Comparison of ENCODE assay signal across 8 mouse cellular contexts in the genomic region with DNA sequence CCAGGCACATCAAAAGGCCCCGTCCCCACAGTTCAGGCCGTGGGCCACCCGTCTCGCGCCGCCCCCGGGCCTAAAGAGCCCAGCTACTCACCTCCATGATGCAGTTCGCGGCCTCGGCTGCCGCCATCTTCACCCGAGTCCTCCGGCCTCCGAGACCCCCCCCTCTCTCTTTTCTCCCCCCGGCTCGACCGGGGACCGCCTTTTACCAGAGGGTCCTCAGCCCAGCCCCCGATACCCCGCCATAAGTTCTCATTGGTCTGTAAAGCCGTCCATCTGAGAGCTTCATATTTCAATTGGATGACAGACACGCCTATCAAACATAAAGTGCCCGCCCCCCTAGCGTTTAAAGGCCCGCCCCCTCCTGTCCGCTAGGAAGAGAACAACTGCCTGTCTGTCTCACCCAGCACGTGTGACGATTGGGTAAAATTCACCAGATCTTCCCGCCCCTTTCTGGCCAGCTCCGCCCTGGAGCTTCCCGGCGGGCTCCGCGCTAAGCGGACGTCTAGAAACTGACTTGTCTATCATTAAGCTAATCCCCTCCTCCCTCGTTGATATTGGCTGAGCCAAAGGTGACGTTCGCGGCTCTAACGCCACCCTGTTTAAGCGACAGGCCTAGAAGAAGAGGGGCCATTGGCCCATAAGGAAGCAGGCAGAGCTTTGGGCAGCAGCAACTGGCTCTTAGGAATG. TPM values are rescaled to one million over a fixed set of nuclear protein-coding genes. Genes with fewer than 3 reads are reported as not detected.
DNase-seq lines count a peak whose midpoint lies in the region; ATAC-seq and TF ChIP-seq lines count a peak whose summit lies in the region.

Gene Prmt1, minus strand, starts transcription at position 377 of the 687 bp plus-strand sequence.

- peak; percentile 96 for ATAC-seq in heart, embryonic 15.5 days (replicated peaks; ENCODE audit: insufficient number of reproducible peaks, insufficient read depth, low FRiP score, low read depth)
- ATAC-seq in liver, embryonic 14.5 days (ENCODE audit: insufficient read depth), result peak; percentile 95
- peak; percentile 94 for ATAC-seq in neural tube, embryonic 11.5 days (ENCODE audit: insufficient read depth, low FRiP score, low TSS enrichment)
- ATAC-seq in stomach, postnatal 0 days (ENCODE audit: low FRiP score, low TSS enrichment), result peak; percentile 97

- H3K4me3 ChIP-seq in forebrain, embryonic 10.5 days, result peak within 1 kb of the TSS; percentile 97
- H3K4me3 ChIP-seq in heart, embryonic 15.5 days, result peak within 1 kb of the TSS; percentile 100
- H3K4me3 ChIP-seq in liver, embryonic 14.5 days (ENCODE audit: insufficient read depth in 1 of 2, low read depth in 2 of 2, low read length in 2 of 2), result peak within 1 kb of the TSS; percentile 79 to 82
- peak within 1 kb of the TSS; percentile 93 for H3K4me3 ChIP-seq in neural tube, embryonic 11.5 days (ENCODE audit: low read depth, low read length)
- peak within 1 kb of the TSS; percentile 90 for H3K4me3 ChIP-seq in stomach, postnatal 0 days (ENCODE audit: low read depth, low read length)

- peak; percentile 61 for TF ChIP-seq EP300 in liver, embryonic 14.5 days (IDR thresholded peaks at IDR 0.05; ENCODE audit: low read depth)
- TF ChIP-seq EP300 in stomach, postnatal 0 days (optimal IDR thresholded peaks at IDR 0.05), result peak; percentile 90

- H3K9ac ChIP-seq in heart, embryonic 15.5 days, result peak within 1 kb of the TSS; percentile 100
- peak within 1 kb of the TSS; percentile 86 for H3K9ac ChIP-seq in liver, embryonic 14.5 days (replicated peaks)
- peak within 1 kb of the TSS; percentile 95 for H3K9ac ChIP-seq in neural tube, embryonic 11.5 days (ENCODE audit: low read length)
- peak within 1 kb of the TSS; percentile 93 for H3K9ac ChIP-seq in stomach, postnatal 0 days (ENCODE audit: low read length)

- no peak for TF ChIP-seq CTCF in liver, embryonic 14.5 days (IDR thresholded peaks at IDR 0.05; ENCODE audit: low read depth)
- TF ChIP-seq CTCF in stomach, postnatal 0 days (IDR thresholded peaks at IDR 0.05; ENCODE audit: low read depth), result no peak

- peaks cover 42% of the 10 kb centered on the region for H3K4me1 ChIP-seq in forebrain, embryonic 10.5 days
- H3K4me1 ChIP-seq in heart, embryonic 15.5 days (replicated peaks), result peaks cover 39% of the 10 kb centered on the region
- H3K4me1 ChIP-seq in liver, embryonic 14.5 days (replicated peaks; ENCODE audit: control insufficient read depth in 2 of 2, insufficient read depth in 2 of 2, low read length in 1 of 2), result peaks cover 3 to 17% of the 10 kb centered on the region in 2 experiments; a peak in 3 of 4 replicates
- peaks cover 8% of the 10 kb centered on the region for H3K4me1 ChIP-seq in neural tube, embryonic 11.5 days (ENCODE audit: control insufficient read depth, insufficient read depth, low read length)
- H3K4me1 ChIP-seq in stomach, postnatal 0 days (replicated peaks; ENCODE audit: control insufficient read depth, insufficient read depth), result no peaks in the 10 kb centered on the region

- peak; percentile 98 for DNase-seq in CD8-positive naive resting alpha-beta T cell, adult 2 months (ENCODE audit: low read depth in 2 of 2, low spot score in 2 of 2)
- peak; percentile 96 for DNase-seq in c-Kit-positive CD71-negative TER-119-negative erythroid progenitor cells, embryonic 14.5 days (ENCODE audit: low read depth)
- peak; percentile 98 for DNase-seq in forebrain, embryonic 10.5 days (ENCODE audit: extremely low spot score, low spot score)
- peak; percentile 96 to 99 for DNase-seq in kidney, postnatal 25 days
- DNase-seq in liver, embryonic 14.5 days (ENCODE audit: low read depth in 3 of 3, low spot score in 3 of 3), result peak; percentile 99
- DNase-seq in neural tube, embryonic 11.5 days (ENCODE audit: low spot score), result peak; percentile 98
- peak; percentile 98 for DNase-seq in stomach, postnatal 0 days (ENCODE audit: low spot score)

- peaks cover 71% of the 10 kb centered on the region for H3K36me3 ChIP-seq in forebrain, embryonic 10.5 days (replicated peaks)
- H3K36me3 ChIP-seq in heart, embryonic 15.5 days, result peaks cover 23% of the 10 kb centered on the region
- H3K36me3 ChIP-seq in liver, embryonic 14.5 days (replicated peaks; ENCODE audit: control insufficient read depth, insufficient read depth, low read depth), result peaks cover 10% of the 10 kb centered on the region
- peaks cover 11% of the 10 kb centered on the region for H3K36me3 ChIP-seq in neural tube, embryonic 11.5 days (ENCODE audit: control insufficient read depth, insufficient read depth, low read length)
- H3K36me3 ChIP-seq in stomach, postnatal 0 days (ENCODE audit: control insufficient read depth, insufficient read depth, low read length), result peaks cover 11% of the 10 kb centered on the region

- H3K9me3 ChIP-seq in forebrain, embryonic 10.5 days, result no peaks in the 10 kb centered on the region
- H3K9me3 ChIP-seq in heart, embryonic 15.5 days (replicated peaks), result no peaks in the 10 kb centered on the region
- no peaks in the 10 kb centered on the region for H3K9me3 ChIP-seq in liver, embryonic 14.5 days (ENCODE audit: control insufficient read depth, low read length)
- H3K9me3 ChIP-seq in neural tube, embryonic 11.5 days (ENCODE audit: control insufficient read depth, low read length), result no peaks in the 10 kb centered on the region
- H3K9me3 ChIP-seq in stomach, postnatal 0 days (ENCODE audit: control insufficient read depth, low read length), result no peaks in the 10 kb centered on the region

- peak within 1 kb of the TSS; percentile 99 for H3K27ac ChIP-seq in forebrain, embryonic 10.5 days
- peak within 1 kb of the TSS; percentile 97 for H3K27ac ChIP-seq in heart, embryonic 15.5 days
- peak within 1 kb of the TSS; percentile 62 for H3K27ac ChIP-seq in liver, embryonic 14.5 days
- H3K27ac ChIP-seq in neural tube, embryonic 11.5 days (ENCODE audit: low read depth, low read length), result peak within 1 kb of the TSS; percentile 91
- peak within 1 kb of the TSS; percentile 96 for H3K27ac ChIP-seq in stomach, postnatal 0 days (replicated peaks)

- peak within 1 kb of the TSS; percentile 79 for H3K4me2 ChIP-seq in heart, embryonic 15.5 days
- H3K4me2 ChIP-seq in liver, embryonic 14.5 days (ENCODE audit: low read depth), result peak within 1 kb of the TSS; percentile 89
- peak within 1 kb of the TSS; percentile 59 for H3K4me2 ChIP-seq in neural tube, embryonic 11.5 days (ENCODE audit: low read depth)
- H3K4me2 ChIP-seq in stomach, postnatal 0 days (replicated peaks; ENCODE audit: low read depth), result peak within 1 kb of the TSS; percentile 86

- no peaks in the 10 kb centered on the region for H3K27me3 ChIP-seq in forebrain, embryonic 10.5 days (ENCODE audit: poor library complexity, severe bottlenecking)
- no peaks in the 10 kb centered on the region for H3K27me3 ChIP-seq in heart, embryonic 15.5 days
- H3K27me3 ChIP-seq in liver, embryonic 14.5 days (ENCODE audit: control insufficient read depth, insufficient read depth, low read length), result no peaks in the 10 kb centered on the region
- no peaks in the 10 kb centered on the region for H3K27me3 ChIP-seq in neural tube, embryonic 11.5 days (ENCODE audit: control insufficient read depth, insufficient read depth, low read length)
- no peaks in the 10 kb centered on the region for H3K27me3 ChIP-seq in stomach, postnatal 0 days (ENCODE audit: control insufficient read depth, insufficient read depth, low read length)

- WGBS in forebrain, embryonic 10.5 days, result under 1% methylated on average over 42 of the region's 42 CpGs
- under 1% methylated on average over 42 of the region's 42 CpGs for WGBS in heart, embryonic 15.5 days
- WGBS in liver, embryonic 14.5 days (ENCODE audit: insufficient replicate concordance), result under 1% methylated on average over 42 of the region's 42 CpGs
- 1% methylated on average over 40 of the region's 42 CpGs for WGBS in neural tube, embryonic 11.5 days
- WGBS in stomach, postnatal 0 days, result under 1% methylated on average over 42 of the region's 42 CpGs

RNA-seq across cellular contexts. Expression of gene Prmt1, which starts in this region (rescaled TPM):
- 909 and 984 TPM in 2 replicates for polyA plus RNA-seq in forebrain, embryonic 10.5 days (2016; fragmentation: Nextera tagmentation; extraction: Ambion mirVana)
- 315 and 356 TPM in 2 replicates for polyA plus RNA-seq in heart, embryonic 15.5 days (2015; fragmentation: Nextera tagmentation; extraction: Ambion mirVana)
- polyA plus RNA-seq in liver, embryonic 14.5 days (2012; rRNA removed), result 168 and 174 TPM in 2 replicates
- polyA plus RNA-seq in liver, embryonic 14.5 days (2014; fragmentation: Nextera tagmentation; extraction: Ambion mirVana), result 50.4 and 51.2 TPM in 2 replicates
- 304 and 319 TPM in 2 replicates for polyA plus RNA-seq in neural tube, embryonic 11.5 days (2014; fragmentation: Nextera tagmentation; extraction: Ambion mirVana)
- polyA plus RNA-seq in stomach, postnatal 0 days (2015; fragmentation: Nextera tagmentation; extraction: Ambion mirVana), result 181 and 185 TPM in 2 replicates

Comparison
In these comparisons a context has a peak if more than half of its experiments do, and no peak if none do; other contexts are left out.
1. Peak in every context shown above with its lines: DNase-seq, ATAC-seq, H3K4me3 ChIP-seq and H3K27ac ChIP-seq.